Comparison of ENCODE assay signal across 8 mouse cellular contexts in the genomic region with DNA sequence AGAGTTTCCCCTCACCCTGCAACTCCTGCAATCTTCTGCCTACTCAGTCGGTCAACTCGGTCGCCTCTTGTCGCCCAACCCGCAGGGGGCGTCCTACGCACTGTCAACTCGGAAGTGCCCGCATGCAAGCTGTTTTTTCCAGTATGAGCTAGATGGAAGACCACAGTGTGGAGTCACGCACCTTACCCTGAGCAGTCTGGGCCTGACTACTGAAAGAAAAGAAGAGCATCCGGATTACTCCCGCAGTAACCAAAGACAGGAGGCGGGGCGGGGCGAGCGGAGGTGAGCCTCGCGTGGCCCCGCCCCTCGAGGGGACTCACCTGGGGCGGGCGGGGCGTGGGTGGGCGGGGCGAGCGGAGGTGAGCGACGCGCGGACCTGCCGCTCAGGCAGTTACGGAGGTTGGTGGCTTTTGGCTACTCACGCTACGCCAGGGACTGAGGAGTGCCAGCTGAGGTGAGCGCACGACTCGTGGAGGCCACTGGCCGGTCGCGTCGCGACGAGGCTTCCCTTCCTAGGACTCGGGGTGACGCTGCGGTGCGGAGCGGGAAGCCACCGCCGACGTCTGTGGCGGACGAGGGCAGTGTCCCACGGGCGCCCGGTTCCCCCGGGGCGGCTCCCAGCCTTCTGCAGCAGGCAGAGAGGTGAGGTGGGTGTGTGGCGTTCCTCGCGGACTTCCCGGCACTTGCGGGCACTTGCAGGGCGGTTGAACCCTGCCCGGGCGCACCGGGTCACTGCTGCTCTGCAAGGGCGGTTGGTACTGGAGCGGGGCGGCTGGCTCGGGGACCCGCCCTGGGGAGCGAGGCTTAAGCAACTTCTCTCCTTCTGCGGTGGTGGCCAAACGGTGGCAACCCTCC. TPM values are rescaled to one million over a fixed set of nuclear protein-coding genes. Genes with fewer than 3 reads are reported as not detected.
DNase-seq lines count a peak whose midpoint lies in the region; ATAC-seq lines count a peak whose summit lies in the region.

Gpr160 (plus strand) TSS at position 347 of the 855 bp plus-strand sequence.

- intact Hi-C loops in left cerebral cortex, postnatal 36 days (cut with DNase I): no loop called here

- peak; percentile 96 for ATAC-seq in intestine, embryonic 16.5 days

- H3K4me3 ChIP-seq in intestine, embryonic 16.5 days (ENCODE audit: low read length): peak within 1 kb of the TSS; percentile 70
- peak within 1 kb of the TSS; percentile 62 for H3K4me3 ChIP-seq in midbrain, embryonic 10.5 days

- peak within 1 kb of the TSS; percentile 82 for H3K27ac ChIP-seq in intestine, embryonic 16.5 days (ENCODE audit: low read length)
- no peak within 1 kb of the TSS; the same call in 1 of the 2 replicates for H3K27ac ChIP-seq in midbrain, embryonic 10.5 days (replicated peaks)

- no peaks in the 10 kb centered on the region for H3K9me3 ChIP-seq in intestine, embryonic 16.5 days (ENCODE audit: control insufficient read depth, low read length)
- H3K9me3 ChIP-seq in midbrain, embryonic 10.5 days (replicated peaks): no peaks in the 10 kb centered on the region

- peak within 1 kb of the TSS; percentile 96 for H3K4me2 ChIP-seq in intestine, embryonic 16.5 days (ENCODE audit: low read depth, low read length)

- no peaks in the 10 kb centered on the region for H3K36me3 ChIP-seq in intestine, embryonic 16.5 days (ENCODE audit: control insufficient read depth, insufficient read depth, low read length)
- H3K36me3 ChIP-seq in midbrain, embryonic 10.5 days: no peaks in the 10 kb centered on the region

- WGBS in intestine, embryonic 16.5 days: under 1% methylated on average over 75 of the region's 75 CpGs
- WGBS in midbrain, embryonic 10.5 days: under 1% methylated on average over 75 of the region's 75 CpGs

- peaks cover 7% of the 10 kb centered on the region; the same call in 1 of the 2 replicates for H3K4me1 ChIP-seq in intestine, embryonic 16.5 days (ENCODE audit: control insufficient read depth, insufficient read depth, low read length)
- H3K4me1 ChIP-seq in midbrain, embryonic 10.5 days: peaks cover 10% of the 10 kb centered on the region

- H3K27me3 ChIP-seq in intestine, embryonic 16.5 days (replicated peaks; ENCODE audit: control insufficient read depth, insufficient read depth, low read length): no peaks in the 10 kb centered on the region
- H3K27me3 ChIP-seq in midbrain, embryonic 10.5 days (ENCODE audit: low read depth, poor library complexity, severe bottlenecking): peaks cover 51% of the 10 kb centered on the region

- DNase-seq in adrenal gland, adult 2 months: peak; percentile 72
- peak; percentile 64 for DNase-seq in embryo, embryonic 9.5 days (ENCODE audit: extremely low spot score)
- no peak for DNase-seq in gonadal fat pad, adult 2 months (ENCODE audit: low read depth)
- peak; percentile 39 to 42 for DNase-seq in left cerebral cortex, postnatal 36 days (ENCODE audit: low spot score in 2 of 2)
- peak; percentile 52 for DNase-seq in midbrain, embryonic 10.5 days (ENCODE audit: low spot score)
- DNase-seq in right cerebral cortex, postnatal 36 days (ENCODE audit: low spot score in 2 of 2): peak; percentile 14 to 44
- DNase-seq in urinary bladder, postnatal 4 days (ENCODE audit: low spot score in 2 of 2): peak; percentile 52 to 63

- peak within 1 kb of the TSS; percentile 80 for H3K9ac ChIP-seq in intestine, embryonic 16.5 days (ENCODE audit: low read depth, low read length)

RNA-seq across cellular contexts. Expression of gene Gpr160, which starts in this region (rescaled TPM):
- total RNA-seq in adrenal gland, adult 2 months (2021): 1 to 10 TPM; 1.0 to 1.3 TPM
- polyA plus RNA-seq in adrenal gland, adult 2 months (2012; rRNA removed): 2.1 and 2.4 TPM in 2 replicates
- 12.0 and 13.7 TPM in 2 replicates for polyA plus RNA-seq in gonadal fat pad, adult 2 months (2012; rRNA removed)
- 12.0 and 12.8 TPM in 2 replicates for polyA plus RNA-seq in intestine, embryonic 16.5 days (2015; fragmentation: Nextera tagmentation; extraction: Ambion mirVana)
- under 1 TPM; 0.29 to 0.76 TPM for total RNA-seq in left cerebral cortex, postnatal 36 days (2021)
- 0.78 and 0.81 TPM in 2 replicates for polyA plus RNA-seq in midbrain, embryonic 10.5 days (2016; fragmentation: Nextera tagmentation; extraction: Ambion mirVana)

Comparison
In these comparisons a context has a peak if more than half of its experiments do, and no peak if none do; other contexts are left out.
1. Peak in DNase-seq in left cerebral cortex, postnatal 36 days; RNA of the gene not detected or under 1 TPM.
2. Peak in DNase-seq and H3K4me3 ChIP-seq in midbrain, embryonic 10.5 days; RNA of the gene not detected or under 1 TPM.